Mouse (Mus musculus): ENCODE measurements at regions not wholly inside any gene's neighbourhood (a gene's known extent, or its start where the extent isn't known, plus 50 kb on each side); places are given as distances from the start of the nearest gene placed in this dataset.

GRCm38 (mm10) chr15:27132761-27133160 is 237.4 kb upstream of the Fbxl7 start:
- DNase-seq (ENCODE audit: low read depth) = no peak

- no peak for DNase-seq (ENCODE audit: low read depth)
Observed at GRCm38 (mm10) chr15:27137580-27137979, 242.2 kb upstream of the Fbxl7 start.

- no peak for DNase-seq (ENCODE audit: low read depth)
Observed at GRCm38 (mm10) chr15:27145860-27146259, 250.5 kb upstream of the Fbxl7 start.

GRCm38 (mm10) chr15:27160986-27161385 is 265.6 kb upstream of the Fbxl7 start:
- no peak for DNase-seq (ENCODE audit: low read depth)

GRCm38 (mm10) chr15:27167484-27167883 is 272.1 kb upstream of the Fbxl7 start:
- DNase-seq (ENCODE audit: low read depth) = no peak

GRCm38 (mm10) chr15:27169846-27170245 is 274.5 kb upstream of the Fbxl7 start:
- DNase-seq (ENCODE audit: low read depth) = no peak

- DNase-seq (ENCODE audit: low read depth) = no peak
Observed at GRCm38 (mm10) chr15:27173506-27173905, 278.1 kb upstream of the Fbxl7 start.

GRCm38 (mm10) chr15:27178084-27178935 is 282.9 kb upstream of the Fbxl7 start:
- DNase-seq (ENCODE audit: low read depth) = no peak

GRCm38 (mm10) chr15:27189699-27190098 is 276.8 kb upstream of the Ank start:
- DNase-seq (ENCODE audit: low read depth) = no peak

GRCm38 (mm10) chr15:27201513-27201912 is 265.0 kb upstream of the Ank start:
- no peak for DNase-seq (ENCODE audit: low read depth)

- DNase-seq (ENCODE audit: low read depth) = no peak
Observed at GRCm38 (mm10) chr15:27204888-27205287, 261.6 kb upstream of the Ank start.

GRCm38 (mm10) chr15:27207446-27207845 is 259.0 kb upstream of the Ank start:
- DNase-seq (ENCODE audit: low read depth) = no peak

GRCm38 (mm10) chr15:27216387-27216786 is 250.1 kb upstream of the Ank start:
- DNase-seq (ENCODE audit: low read depth) = no peak

- no peak for DNase-seq (ENCODE audit: low read depth)
Observed at GRCm38 (mm10) chr15:27219126-27219738, 247.2 kb upstream of the Ank start.

- DNase-seq (ENCODE audit: low read depth) = no peak
Observed at GRCm38 (mm10) chr15:27223610-27224511, 242.6 kb upstream of the Ank start.

- DNase-seq (ENCODE audit: low read depth) = no peak
Observed at GRCm38 (mm10) chr15:27224512-27224850, 242.0 kb upstream of the Ank start.

GRCm38 (mm10) chr15:27232804-27233203 is 233.7 kb upstream of the Ank start:
- DNase-seq (ENCODE audit: low read depth) = no peak

GRCm38 (mm10) chr15:27234770-27235169 is 231.7 kb upstream of the Ank start:
- peak; percentile 14 for DNase-seq (ENCODE audit: low read depth)

- no peak for DNase-seq (ENCODE audit: low read depth)
Observed at GRCm38 (mm10) chr15:27238301-27238700, 228.2 kb upstream of the Ank start.

GRCm38 (mm10) chr15:27246302-27246701 is 220.2 kb upstream of the Ank start:
- no peak for DNase-seq (ENCODE audit: low read depth)

GRCm38 (mm10) chr15:27258984-27259853 is 207.3 kb upstream of the Ank start:
- DNase-seq (ENCODE audit: low read depth) = no peak

GRCm38 (mm10) chr15:27259854-27260191 is 206.7 kb upstream of the Ank start:
- no peak for DNase-seq (ENCODE audit: low read depth)
